Mouse (Mus musculus) granulocyte monocyte progenitor cell, adult 5-6 weeks (primary cell): ENCODE data around the gene Bri3bp. TPM values are rescaled to one million over a fixed set of nuclear protein-coding genes. Genes with fewer than 3 reads are reported as not detected.
"Not testable (repeated sequence)": the region's sequence is repeated elsewhere in the genome, so short reads cannot be mapped to it uniquely, and the experiment has no call there.

Source experiments
- ATAC-seq: replicated peaks from 2 replicates; pipeline ENCODE4 v1.8.0; 2016; ENCODE audit warnings: mild to moderate bottlenecking, moderate TSS enrichment, inconsistent platforms; ENCODE audit not compliant: poor library complexity, severe bottlenecking
- total RNA-seq, 2 experiments: library from RNA; stranded (forward) in 1 of 2; stranded (reverse) in 1 of 2; fragments of 200-712, 200-1000 nt in 1 of 2; fragments of >200 nt in 1 of 2; fragmentation: Nextera tagmentation in 1 of 2; gene quantifications; 2 replicates each; pipeline ENCODE4 v1.2.3; 2014 to 2017

The Bri3bp gene
- total RNA-seq, 2 experiments from 2014 or later, result 25.4 to 43.5 TPM

DNA sequence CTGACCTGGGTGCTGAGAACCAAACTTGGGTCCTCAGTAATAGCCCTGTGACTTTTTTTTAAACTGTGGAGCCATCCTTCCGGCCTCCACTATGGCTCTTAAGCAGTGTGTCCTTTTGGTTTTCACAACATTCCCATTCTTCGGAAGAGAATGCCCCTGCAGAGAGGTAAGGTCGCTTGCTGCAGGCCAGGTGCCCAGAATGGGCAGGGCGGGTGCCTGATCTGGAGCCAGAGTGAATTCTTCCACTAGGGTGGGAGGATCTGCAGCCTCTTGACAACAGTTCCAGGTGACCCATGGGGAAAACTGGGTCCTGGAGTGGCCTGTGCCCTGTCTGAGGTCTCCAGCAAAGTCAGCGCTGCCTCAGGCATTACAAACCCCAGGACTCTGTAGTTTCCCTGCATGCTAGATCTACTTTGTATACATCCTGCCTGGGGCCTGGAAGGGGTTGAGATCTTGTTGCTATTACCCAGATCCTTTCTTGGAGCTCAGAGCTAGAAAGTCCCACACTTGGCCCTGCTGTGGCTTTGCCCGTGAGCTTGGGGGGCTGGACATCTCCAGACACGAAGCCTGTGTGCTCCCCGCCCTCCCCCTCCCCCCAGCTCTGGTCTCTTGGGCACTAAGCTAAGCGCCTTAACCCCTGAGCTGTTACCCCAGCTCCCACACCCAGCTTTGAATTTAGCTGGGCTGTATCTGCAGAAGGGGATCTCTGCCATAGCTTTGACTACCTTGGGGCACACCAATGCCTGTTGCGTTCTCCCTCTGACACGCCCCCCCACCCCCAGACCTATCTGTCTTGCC is 39.3 kb downstream of the Bri3bp start:
- no peak for ATAC-seq

DNA sequence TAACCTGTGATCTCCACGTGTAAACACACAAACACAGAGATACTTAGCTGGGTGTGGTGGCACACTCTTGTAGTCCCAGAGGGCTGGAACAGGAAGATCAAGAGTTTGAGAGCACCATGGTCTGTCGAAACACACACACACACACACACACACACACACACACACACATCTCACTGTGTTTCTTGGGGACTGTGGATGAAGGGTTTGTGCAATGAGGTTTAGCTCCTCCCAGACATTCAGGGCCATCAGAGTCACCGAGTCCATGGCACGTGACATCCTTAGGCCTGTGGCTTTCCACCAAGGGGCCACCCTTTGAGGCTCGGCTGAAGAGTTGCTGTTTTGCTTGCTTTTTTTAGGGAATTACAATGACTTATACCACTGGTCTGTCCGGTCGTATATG is 41.1 kb downstream of the Bri3bp start:
- ATAC-seq, result peak; percentile 53

DNA sequence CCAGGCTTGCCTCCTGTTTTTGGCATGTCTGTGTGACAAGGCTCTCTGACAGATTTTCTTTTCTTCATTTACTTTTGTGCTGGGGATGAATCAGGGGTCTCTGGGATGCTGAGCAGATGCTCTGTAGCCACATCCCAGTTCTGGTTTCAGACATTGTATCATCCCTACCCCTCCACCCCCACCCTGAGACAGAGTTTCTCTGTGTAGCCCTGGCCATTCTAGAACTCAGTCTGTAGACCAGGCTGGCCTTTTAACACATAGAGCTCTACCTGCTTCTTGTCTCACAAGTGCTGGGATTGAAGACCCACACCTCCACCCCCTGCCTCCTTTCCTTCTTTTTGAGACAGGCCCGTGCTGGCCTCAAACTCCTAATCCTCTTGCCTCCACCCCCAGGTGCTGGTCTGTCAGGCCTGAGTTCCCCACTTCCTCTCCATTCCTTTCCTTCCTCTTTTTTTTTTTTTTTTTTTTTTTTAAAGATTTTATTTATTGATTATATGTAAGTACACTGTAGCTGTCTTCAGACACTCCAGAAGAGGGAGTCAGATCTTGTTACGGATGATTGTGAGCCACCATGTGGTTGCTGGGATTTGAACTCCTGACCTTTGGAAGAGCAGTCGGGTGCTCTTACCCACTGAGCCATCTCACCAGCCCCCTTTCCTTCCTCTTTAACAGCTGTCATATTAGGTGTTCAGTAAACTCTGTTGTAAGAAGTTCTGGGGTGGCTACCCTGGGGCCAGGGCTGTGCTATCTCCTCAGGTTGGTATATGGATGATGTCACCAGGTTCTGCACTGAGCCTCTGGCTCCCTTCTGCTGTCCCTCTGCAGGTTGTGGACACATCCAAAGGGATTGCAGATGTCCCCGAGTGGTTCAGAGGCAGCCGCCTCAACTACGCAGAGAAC is 42.6 kb downstream of the Bri3bp start:
- ATAC-seq, result peak; percentile 66

DNA sequence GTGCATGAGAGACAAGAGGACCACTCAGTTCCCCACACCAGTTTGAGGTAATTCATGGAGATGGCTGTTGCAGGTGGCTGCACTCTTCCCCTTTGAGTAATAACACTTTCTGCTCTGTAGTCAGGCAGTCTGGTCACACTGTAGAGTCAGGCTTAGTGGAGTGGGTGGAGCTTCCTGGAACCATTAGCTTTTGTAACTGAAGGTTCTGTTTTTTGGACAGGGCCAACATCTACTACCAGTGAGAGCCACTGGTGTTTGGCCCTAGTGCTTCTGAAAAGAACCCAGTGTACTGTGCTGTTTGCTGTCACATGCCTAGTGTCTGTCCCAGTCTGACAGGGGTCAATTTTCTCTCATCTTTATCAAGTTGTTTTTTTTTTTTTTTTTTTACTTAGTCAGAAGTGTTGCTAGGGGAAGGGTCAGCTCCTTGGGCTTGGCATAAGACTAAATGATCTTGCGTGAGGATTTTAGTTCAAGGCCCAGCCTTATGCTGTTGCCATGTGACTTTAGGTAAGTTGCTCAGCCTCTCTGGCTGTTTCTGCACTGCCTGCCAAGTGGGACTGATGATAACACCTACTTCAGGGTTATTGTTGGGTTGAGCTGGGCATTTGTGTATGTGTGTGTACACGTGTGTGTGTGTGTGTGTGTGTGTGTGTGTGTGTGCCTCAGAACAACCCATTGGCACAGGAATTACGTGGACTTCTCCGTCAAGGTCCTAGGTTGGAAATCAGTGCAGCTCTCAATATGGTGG is 43.8 kb downstream of the Bri3bp start:
- ATAC-seq, result peak; percentile 46

DNA sequence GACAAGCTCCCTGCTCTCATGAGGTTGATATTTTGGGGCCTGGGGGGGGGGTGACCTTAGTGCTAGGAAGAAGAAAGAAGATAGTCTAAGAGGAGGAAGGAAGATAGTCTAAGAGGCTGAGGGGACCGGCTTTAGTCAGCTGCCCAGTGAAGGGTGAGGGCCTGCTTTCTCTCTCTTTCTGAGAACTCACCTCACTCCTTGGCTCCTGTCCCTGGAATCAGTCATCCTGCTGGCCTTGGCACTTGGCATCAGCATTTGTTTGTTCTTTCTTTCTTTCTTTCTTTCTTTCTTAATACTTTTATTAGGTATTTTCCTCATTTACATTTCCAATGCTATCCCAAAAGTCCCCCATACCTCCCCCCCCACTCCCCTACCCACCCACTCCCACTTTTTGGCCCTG is 44.7 kb downstream of the Bri3bp start:
- no peak for ATAC-seq

DNA sequence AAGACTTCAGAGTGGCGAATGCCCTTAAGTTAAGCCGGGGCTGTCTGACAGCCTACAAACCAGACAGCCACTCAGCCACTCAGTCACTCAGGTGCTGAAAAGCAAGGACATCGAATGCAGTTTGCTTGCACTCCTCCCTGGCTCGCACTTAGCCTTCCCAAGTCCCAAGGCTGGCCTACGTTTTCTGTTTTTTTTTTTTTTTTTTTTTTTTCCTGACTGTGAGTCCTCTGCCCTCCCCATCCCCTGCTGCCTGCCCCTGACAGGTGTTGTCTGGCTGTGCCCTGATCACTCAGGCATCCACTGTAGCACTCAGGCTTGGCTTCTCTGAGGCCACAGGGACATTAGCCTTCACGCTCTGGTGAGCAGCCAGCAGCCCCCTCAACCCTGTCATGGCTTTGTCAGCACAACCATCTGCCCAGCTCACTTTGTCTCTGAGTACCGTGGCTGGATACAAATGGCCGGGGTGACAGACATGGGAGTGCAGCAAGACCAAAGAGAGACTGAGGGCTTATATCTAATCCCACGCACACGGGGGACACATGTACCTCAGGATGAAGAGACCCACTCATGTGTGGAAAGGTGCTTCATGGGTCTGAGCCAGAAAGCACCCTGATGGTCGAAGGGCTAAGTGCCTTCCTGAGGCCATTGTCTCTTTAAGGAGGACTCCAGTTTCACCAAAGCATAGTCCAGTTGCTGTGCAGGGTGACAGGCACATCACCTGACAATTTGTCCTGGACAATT is 46.2 kb downstream of the Bri3bp start:
- no peak for ATAC-seq

DNA sequence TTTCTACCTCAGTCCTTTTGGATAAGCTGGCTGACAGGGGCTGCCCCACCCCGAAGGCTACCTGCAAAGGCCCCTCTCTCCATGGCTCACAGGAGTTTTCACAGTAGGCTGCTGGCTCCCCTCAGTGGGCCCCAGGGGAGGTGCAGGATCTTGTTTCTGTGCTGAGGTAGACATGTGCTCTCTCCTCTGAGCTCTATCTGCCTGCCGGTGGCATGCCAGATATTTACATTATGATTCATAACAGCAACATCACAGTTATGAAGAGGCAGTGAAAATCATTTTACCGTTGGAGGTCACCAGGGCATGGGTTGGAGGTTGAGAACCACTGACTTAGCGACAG is 46.7 kb downstream of the Bri3bp start:
- no peak for ATAC-seq

DNA sequence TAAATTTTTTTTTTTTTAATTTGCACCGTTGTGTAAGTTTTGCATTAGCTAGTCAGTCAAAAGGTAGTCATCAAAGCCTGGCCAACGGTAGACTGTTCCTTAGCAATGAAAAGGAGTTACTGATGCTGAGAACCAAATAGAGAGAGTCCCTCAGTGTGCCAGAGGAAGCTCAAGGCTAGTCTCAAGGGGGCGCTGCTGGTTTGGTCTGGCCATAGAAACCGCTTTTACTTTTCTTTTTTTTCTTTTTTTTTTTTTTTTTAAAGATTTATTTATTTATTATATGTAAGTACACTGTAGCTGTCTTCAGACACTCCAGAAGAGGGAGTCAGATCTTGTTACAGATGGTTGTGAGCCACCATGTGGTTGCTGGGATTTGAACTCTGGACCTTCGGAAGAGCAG is 47.6 kb downstream of the Bri3bp start:
- not testable (repeated sequence) for ATAC-seq

DNA sequence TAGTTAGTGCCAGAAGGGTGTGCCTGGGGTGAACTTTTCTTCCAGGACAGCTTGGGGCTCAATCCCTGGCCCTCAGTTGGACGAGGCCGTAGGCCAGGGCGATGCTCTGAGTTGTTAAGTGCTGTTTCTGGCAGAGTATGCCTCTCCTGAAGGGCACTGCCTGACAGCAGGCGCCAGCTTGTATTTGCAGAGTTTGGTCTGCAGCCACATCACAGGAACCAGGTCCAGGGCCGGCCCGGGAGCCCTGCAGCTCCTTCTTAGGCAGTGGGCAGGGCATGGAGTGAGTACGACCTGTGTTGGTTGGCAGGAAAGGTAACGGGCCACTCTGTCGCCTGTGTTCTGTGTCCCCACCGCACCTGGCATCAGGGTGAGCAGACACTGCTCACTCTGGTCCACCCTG is 49.7 kb downstream of the Bri3bp start:
- no peak for ATAC-seq

DNA sequence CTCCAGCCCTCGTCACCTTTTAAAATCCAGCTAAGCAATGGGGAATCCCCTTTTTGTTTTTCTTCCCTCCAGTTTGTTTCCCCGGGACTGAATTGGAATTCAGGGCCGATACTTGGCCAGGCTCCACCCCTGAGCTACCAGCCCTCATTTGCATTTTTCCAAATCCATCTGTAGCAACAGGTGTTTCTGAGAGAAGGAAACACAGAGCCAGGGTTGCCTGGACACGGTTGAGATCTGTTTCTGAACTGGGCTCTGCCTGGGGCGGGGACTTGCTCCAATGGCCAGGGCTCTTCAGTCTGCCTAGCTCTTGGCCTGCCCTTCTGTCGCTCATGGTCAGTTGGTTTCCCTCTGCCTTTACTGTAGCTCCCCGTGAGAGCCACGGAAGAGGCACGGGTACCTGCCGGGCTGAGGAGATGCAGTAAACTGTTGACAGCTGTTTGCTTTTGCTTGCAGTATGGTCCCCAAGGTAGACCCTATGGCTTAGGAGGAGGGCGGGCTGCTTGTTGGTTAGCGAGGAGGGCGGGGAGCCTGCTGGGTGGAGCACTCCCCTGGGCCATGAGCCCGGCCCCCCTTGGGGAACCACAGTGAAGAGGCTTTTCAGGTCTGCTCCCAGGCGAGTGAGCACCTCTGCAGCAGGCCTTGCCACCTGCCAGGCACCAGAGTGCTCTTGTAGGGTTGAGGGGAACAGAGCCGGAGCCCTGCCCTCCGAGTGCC is 51.2 kb downstream of the Bri3bp start:
- ATAC-seq, result no peak

DNA sequence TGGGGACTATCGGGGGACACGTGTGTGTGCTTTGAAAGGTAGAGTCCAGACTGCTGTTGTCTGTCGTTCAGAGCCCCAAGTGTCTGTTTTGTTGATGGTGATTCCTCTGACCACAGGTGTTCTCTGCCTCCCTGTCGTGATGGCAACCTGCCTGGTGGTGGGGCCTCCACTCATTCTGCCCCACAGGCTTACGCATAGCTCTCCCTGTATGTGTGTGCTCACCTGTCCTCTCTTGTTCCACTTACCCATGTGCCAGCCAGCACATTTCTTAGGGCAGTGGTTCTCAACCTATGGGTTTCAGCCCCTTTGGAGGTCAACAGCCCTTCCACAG is 51.7 kb downstream of the Bri3bp start:
- ATAC-seq, result no peak

DNA sequence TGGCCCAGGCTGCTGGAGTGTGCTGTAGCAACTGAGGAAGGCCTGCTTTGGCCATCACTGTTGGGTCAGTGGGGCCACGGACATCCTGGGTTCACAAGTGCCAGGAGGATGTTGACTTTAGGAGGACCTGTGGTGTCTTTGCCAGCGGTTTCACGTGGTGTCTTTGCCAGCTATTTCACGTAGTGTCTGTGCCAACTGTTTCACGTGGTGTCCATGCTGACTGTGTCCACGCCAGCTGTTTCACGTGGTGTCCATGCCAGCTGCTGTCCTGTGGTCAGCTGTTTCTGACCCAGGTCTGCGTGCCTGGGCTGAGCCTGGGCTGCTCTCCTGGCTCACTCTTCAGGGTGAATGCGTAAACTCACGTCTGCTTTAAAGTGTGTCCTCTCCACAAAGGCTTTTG is 54.3 kb downstream of the Bri3bp start:
- ATAC-seq, result no peak

DNA sequence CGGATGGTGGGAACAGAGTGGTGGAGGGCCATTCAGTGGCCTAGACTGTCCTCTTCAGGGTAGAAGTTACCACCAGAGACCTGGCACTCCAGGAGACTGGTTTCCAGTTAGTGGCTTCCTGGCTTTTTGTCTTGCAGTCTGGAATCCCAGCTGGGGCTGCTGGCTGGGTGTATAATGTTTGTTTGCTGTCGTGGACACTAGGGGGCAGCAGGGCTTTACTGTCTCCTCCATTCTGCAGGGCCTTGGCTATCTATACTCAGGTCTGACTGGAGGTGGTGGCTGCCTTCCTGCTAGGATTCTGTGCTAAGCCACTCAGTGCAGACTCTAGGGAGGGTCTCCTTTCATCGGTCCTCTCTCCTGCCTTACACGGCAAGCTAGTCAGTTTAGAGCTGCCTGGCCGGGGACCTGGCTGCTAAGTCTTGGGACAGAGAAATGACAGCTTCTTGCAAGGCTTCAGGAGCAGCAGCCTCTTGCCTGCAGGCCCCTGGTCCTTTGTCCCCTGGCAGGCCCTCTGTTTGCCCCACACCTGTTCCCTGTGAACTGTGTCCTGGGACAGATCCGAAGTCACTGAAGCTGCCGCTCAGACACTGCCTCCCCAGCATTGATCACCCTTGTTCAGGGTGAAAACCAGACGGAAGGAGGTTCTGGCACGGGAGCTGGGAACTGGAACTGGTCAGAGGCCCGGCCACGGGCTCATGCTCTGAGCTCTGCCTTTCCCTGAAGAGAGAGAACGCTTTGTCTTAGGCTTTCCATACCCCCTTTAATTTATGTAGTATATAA is 56.6 kb downstream of the Bri3bp start:
- peak; percentile 68 for ATAC-seq

DNA sequence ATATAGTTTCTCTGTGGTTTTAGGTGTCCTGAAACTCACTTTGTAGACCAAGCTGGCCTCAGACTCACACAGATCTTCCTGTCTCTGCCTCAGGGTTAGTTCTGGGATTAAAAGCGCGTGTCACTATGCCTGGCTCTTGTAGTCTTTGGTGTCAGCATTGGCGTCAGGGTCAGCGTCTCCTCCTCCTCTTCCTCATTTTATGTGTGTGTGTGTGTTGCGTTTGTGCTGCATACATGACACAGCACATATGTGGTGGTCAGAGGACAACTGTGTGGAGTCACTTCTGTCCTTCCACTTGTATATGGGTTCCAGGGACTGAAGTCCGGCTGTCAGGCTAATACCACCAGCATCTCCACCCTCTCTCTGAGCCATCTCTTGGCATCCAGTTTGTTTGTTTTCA is 60.1 kb downstream of the Bri3bp start:
- ATAC-seq, result peak; percentile 58

DNA sequence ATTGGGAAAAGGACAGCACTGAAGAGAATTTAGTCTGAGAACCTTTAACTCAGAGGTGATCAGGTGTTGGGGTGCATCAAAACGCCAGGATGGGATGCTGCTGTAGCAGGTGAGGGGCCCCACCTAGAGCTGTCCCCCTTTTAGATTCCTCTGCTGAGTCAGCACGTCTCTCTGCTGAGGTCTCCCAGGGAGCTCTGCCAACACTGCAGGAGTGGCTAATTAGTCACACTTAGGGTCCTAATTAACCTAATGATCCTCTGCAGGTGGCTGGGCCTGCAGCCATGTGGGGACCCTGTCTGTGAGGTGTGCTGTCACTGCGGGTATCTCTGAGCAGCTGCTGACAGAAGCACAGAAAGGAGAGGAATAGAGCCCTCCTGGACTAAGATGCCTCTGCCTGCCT is 60.8 kb downstream of the Bri3bp start:
- ATAC-seq, result no peak

DNA sequence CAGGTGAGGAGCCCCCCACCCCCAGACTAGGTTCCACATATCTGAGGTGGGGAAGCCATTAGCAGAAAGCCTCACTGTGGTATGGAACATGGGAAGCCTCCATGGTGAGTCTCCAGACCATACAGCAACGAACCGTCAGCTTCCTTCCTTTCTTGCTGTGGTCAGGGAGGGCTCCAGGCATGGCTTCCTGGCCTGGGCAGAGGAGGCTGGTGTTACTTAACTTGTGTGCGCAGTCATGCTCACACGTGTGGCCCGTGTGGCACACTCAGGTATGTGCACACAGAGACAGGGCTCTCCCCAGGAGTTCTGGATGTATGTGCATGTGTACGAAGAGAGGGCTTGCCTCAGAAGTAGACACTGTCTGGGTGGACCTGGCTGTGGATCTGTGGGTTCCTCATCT is 62.3 kb downstream of the Bri3bp start:
- ATAC-seq, result peak; percentile 86

DNA sequence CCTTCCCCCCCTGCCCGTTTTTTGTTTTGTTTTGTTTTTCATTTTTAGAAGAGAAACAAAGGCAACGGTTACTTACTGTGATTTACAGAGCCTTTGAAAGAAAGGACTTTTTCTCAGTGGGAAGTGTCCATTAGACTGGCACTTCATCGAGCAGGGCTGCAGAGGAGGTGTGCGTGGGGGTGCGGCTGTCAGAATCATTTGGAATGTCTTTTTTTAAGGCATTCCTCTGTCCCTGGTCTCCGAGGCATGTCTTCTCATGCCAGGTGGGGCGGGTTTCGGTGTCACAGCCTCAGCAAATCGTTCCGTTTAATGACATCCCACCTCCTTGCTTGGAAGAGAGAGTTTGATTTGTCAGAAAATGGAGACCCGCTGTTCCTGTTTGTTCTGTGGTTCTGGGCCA is 63.3 kb downstream of the Bri3bp start:
- ATAC-seq, result no peak

DNA sequence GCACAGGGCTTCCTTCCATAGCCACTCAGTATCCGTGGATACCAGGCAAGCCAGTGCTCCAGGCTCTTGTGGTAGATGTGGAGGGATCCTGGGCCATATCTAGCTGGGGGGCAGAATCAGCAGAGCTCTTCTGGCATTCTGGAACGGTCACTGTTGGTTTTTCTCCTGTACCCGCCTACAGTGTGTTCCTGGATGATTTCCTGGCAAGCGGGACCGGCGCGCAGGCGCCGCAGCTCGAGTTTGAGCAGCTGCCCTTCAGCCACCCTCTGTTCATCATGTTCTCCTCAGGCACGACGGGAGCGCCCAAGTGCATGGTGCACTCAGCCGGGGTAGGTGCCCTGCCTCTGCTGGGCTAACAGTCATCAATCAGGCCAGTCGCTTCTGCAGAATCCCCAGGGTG is 64.6 kb downstream of the Bri3bp start:
- ATAC-seq, result no peak

DNA sequence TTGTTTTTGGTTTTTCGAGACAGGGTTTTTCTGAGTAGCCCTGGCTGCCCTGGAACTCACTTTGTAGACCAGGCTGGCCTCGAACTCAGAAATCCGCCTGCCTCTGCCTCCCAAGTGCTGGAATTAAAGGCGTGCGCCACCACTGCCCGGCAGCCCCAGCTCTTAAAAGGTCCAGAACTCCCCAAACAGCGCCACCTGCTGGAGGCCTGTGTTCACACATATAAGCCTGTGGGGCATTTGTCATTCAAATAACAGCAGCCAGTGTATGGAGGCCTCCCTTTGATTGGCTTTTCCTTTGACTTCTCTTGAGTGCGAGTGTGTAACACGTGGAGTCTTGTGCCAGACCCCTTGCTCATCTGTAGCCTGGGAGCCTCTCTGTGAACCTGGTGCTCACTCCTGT is 66.2 kb downstream of the Bri3bp start:
- no peak for ATAC-seq
